In the genomic region with DNA sequence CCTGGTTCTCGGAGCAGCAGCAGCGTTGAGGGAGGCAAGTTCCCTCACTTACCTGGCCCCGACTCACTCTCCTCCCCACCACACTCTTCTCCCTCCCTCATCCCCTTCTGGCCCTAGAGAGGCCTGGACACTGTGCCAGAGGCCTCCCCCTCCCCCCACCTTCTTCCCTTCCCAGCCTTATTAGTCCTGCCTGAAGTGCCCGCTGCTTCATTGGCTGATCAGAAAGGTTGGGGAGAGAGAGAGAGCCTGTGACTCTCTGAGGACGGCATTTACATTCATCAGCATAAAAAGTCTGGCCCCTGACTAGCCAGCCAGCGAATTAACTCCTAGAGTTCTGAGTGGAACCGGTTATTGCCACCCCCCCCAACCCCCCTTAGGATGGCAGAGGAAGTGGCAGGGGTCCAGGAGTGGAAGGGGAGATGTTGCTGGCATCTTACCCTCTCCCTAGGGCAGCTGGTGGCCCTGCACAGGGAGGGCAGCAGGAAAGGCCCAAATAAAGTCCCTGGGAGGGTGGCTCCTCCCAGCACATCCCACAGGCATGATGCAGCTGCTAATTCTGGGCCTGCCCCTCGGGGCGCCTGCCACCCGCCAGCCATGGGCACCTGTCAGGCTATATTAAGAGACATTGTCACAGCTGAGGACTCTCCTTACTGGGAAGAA, we compare ENCODE assay signal across 9 mouse cellular contexts. TPM values are rescaled to one million over a fixed set of nuclear protein-coding genes. Genes with fewer than 3 reads are reported as not detected.
DNase-seq lines count a peak whose midpoint lies in the region; ATAC-seq and TF ChIP-seq lines count a peak whose summit lies in the region.
"Had no signal": no experiment of that assay in that cellular context is flagged by ENCODE, and none has a peak within 500 bp of the region (broad histone marks: within the 10 kb centered on the region; RNA-seq: fewer than 3 reads in every experiment).

No protein-coding gene starts in this region.

- TF ChIP-seq POLR2A in cerebellum, adult 2 months (IDR thresholded peaks at IDR 0.05; ENCODE audit: borderline replicate concordance, insufficient read depth, low read length): no peak

- peak; percentile 54 to 68 for DNase-seq in frontal cortex, postnatal 36 days (ENCODE audit: low spot score in 2 of 2)
- DNase-seq in frontal cortex, postnatal 25 days (ENCODE audit: low spot score in 2 of 2): no peak
- DNase-seq in cerebellum, adult 2 months: peak; percentile 58 to 62
- peak; percentile 76 for DNase-seq in gastrocnemius, postnatal 10 days
- no peak for DNase-seq in ovary, postnatal 14 days (ENCODE audit: low spot score)
- no peak for DNase-seq in testis, postnatal 10 days (ENCODE audit: low spot score)

- H3K27ac ChIP-seq in cerebellum, adult 2 months (ENCODE audit: insufficient read depth, low read length): peak overlapping the region; percentile 62
- peak overlapping the region; percentile 98 for H3K27ac ChIP-seq in hindbrain, embryonic 13.5 days
- H3K27ac ChIP-seq in neural tube, embryonic 15.5 days (replicated peaks): peak overlapping the region; percentile 94
- H3K27ac ChIP-seq: liver, embryonic 14.5 days had no signal

- H3K4me3 ChIP-seq in cerebellum, adult 2 months (replicated peaks; ENCODE audit: insufficient read depth, low read depth, low read length): peak overlapping the region; percentile 21
- peak overlapping the region; percentile 76 for H3K4me3 ChIP-seq in hindbrain, embryonic 13.5 days
- H3K4me3 ChIP-seq in neural tube, embryonic 15.5 days (replicated peaks): peak overlapping the region; percentile 63

- no peak for TF ChIP-seq CTCF in cerebellum, adult 2 months (IDR thresholded peaks at IDR 0.05; ENCODE audit: borderline replicate concordance, insufficient read depth, low read depth, low read length)

- H3K9me3 ChIP-seq in hindbrain, embryonic 13.5 days: no peaks in the 10 kb centered on the region
- no peaks in the 10 kb centered on the region for H3K9me3 ChIP-seq in neural tube, embryonic 15.5 days (replicated peaks)

- 9% methylated on average over 10 of the region's 10 CpGs for WGBS in cerebellum, adult 2 months
- 13% methylated on average over 10 of the region's 10 CpGs for WGBS in hindbrain, embryonic 13.5 days
- WGBS in neural tube, embryonic 15.5 days: 13% methylated on average over 10 of the region's 10 CpGs

- no peaks in the 10 kb centered on the region for H3K27me3 ChIP-seq in cerebellum, adult 2 months (ENCODE audit: control insufficient read depth, insufficient read depth, low read length)
- H3K27me3 ChIP-seq in hindbrain, embryonic 13.5 days: no peaks in the 10 kb centered on the region
- no peaks in the 10 kb centered on the region for H3K27me3 ChIP-seq in neural tube, embryonic 15.5 days (replicated peaks)

- peak overlapping the region; percentile 97 for H3K9ac ChIP-seq in hindbrain, embryonic 13.5 days
- peak overlapping the region; percentile 87 for H3K9ac ChIP-seq in neural tube, embryonic 15.5 days (replicated peaks)
- H3K9ac ChIP-seq: liver, embryonic 14.5 days had no signal

- peaks cover 43% of the 10 kb centered on the region for H3K36me3 ChIP-seq in hindbrain, embryonic 13.5 days
- H3K36me3 ChIP-seq in neural tube, embryonic 15.5 days: peaks cover 27% of the 10 kb centered on the region

- peak overlapping the region; percentile 99 for H3K4me2 ChIP-seq in hindbrain, embryonic 13.5 days
- H3K4me2 ChIP-seq in neural tube, embryonic 15.5 days: peak overlapping the region; percentile 95

- peaks cover 38% of the 10 kb centered on the region for H3K4me1 ChIP-seq in cerebellum, adult 2 months (ENCODE audit: control insufficient read depth, insufficient read depth, low read length)
- H3K4me1 ChIP-seq in hindbrain, embryonic 13.5 days (replicated peaks): peaks cover 59% of the 10 kb centered on the region
- peaks cover 61% of the 10 kb centered on the region for H3K4me1 ChIP-seq in neural tube, embryonic 15.5 days

- ATAC-seq in hindbrain, embryonic 13.5 days (ENCODE audit: low FRiP score): no peak
- ATAC-seq in neural tube, embryonic 15.5 days (ENCODE audit: low FRiP score): no peak

RNA-seq across cellular contexts. Expression of gene Dnajb5, which starts 4.0 kb away (rescaled TPM):
- 55.0 and 58.7 TPM in 2 replicates for polyA plus RNA-seq in cerebellum, adult 2 months (2012; rRNA removed)
- total RNA-seq in gastrocnemius, postnatal 10 days (2021): 100 to 1,000 TPM; 114 to 122 TPM
- polyA plus RNA-seq in hindbrain, embryonic 13.5 days (2015; fragmentation: Nextera tagmentation; extraction: Ambion mirVana): 51.0 and 51.2 TPM in 2 replicates
- 44.3 and 48.7 TPM in 2 replicates for polyA plus RNA-seq in neural tube, embryonic 15.5 days (2015; fragmentation: Nextera tagmentation; extraction: Ambion mirVana)

RNA-seq across cellular contexts. Expression of gene 1700022I11Rik, which starts 15.8 kb away (rescaled TPM):
- not detected in 2 replicates for polyA plus RNA-seq in cerebellum, adult 2 months (2012; rRNA removed)
- total RNA-seq in gastrocnemius, postnatal 10 days (2021): not detected
- 0.63 and 0.70 TPM in 2 replicates for polyA plus RNA-seq in hindbrain, embryonic 13.5 days (2015; fragmentation: Nextera tagmentation; extraction: Ambion mirVana)
- polyA plus RNA-seq in neural tube, embryonic 15.5 days (2015; fragmentation: Nextera tagmentation; extraction: Ambion mirVana): 0.31 and 0.50 TPM in 2 replicates

RNA-seq across cellular contexts. Expression of gene Phf24, which starts 37.1 kb away (rescaled TPM):
- polyA plus RNA-seq in cerebellum, adult 2 months (2012; rRNA removed): 79.9 and 84.1 TPM in 2 replicates
- 1 to 10 TPM in 1 of 2 experiments, under 1 TPM in 1; 0.78 to 1.3 TPM for total RNA-seq in gastrocnemius, postnatal 10 days (2021)
- polyA plus RNA-seq in hindbrain, embryonic 13.5 days (2015; fragmentation: Nextera tagmentation; extraction: Ambion mirVana): 21.7 and 23.0 TPM in 2 replicates
- 40.2 and 46.1 TPM in 2 replicates for polyA plus RNA-seq in neural tube, embryonic 15.5 days (2015; fragmentation: Nextera tagmentation; extraction: Ambion mirVana)

RNA-seq across cellular contexts. Expression of gene Vcp, which starts 46.7 kb away (rescaled TPM):
- 196 and 200 TPM in 2 replicates for polyA plus RNA-seq in cerebellum, adult 2 months (2012; rRNA removed)
- 100 to 1,000 TPM; 270 to 274 TPM for total RNA-seq in gastrocnemius, postnatal 10 days (2021)
- polyA plus RNA-seq in hindbrain, embryonic 13.5 days (2015; fragmentation: Nextera tagmentation; extraction: Ambion mirVana): 524 and 526 TPM in 2 replicates
- 477 and 496 TPM in 2 replicates for polyA plus RNA-seq in neural tube, embryonic 15.5 days (2015; fragmentation: Nextera tagmentation; extraction: Ambion mirVana)

RNA-seq across cellular contexts. Expression of gene Fancg, which starts 56.7 kb away (rescaled TPM):
- 36.2 and 36.7 TPM in 2 replicates for polyA plus RNA-seq in cerebellum, adult 2 months (2012; rRNA removed)
- 1 to 10 TPM; 2.9 to 5.0 TPM for total RNA-seq in gastrocnemius, postnatal 10 days (2021)
- polyA plus RNA-seq in hindbrain, embryonic 13.5 days (2015; fragmentation: Nextera tagmentation; extraction: Ambion mirVana): 20.0 and 21.9 TPM in 2 replicates
- polyA plus RNA-seq in neural tube, embryonic 15.5 days (2015; fragmentation: Nextera tagmentation; extraction: Ambion mirVana): 21.0 and 22.8 TPM in 2 replicates

Comparison
In these comparisons a context has a peak if more than half of its experiments do, and no peak if none do; other contexts are left out.
1. DNase-seq: peak in frontal cortex, postnatal 36 days (2 of 2), cerebellum, adult 2 months (2 of 2) and gastrocnemius, postnatal 10 days (single experiment); none in frontal cortex, postnatal 25 days (0 of 2), ovary, postnatal 14 days (single experiment) and testis, postnatal 10 days (single experiment).
2. H3K4me3 ChIP-seq: peak in every context shown above with its lines; median percentile 76 in hindbrain, embryonic 13.5 days; 63 in neural tube, embryonic 15.5 days; 21 in cerebellum, adult 2 months.
3. Peak in every context shown above with its lines, with median percentiles within 50 percentile points of each other: H3K27ac ChIP-seq.